Mouse (Mus musculus) cortical plate, adult 2 months (tissue): ENCODE data around the gene Cd7.

Source experiments
- CTCF ChIP-seq: fragments of 200-500 bp; IDR thresholded peaks from 2 replicates; pipeline ENCODE4 v1.5.1; 2011; ENCODE audit warnings: mild to moderate bottlenecking, control low read depth, low read length; ENCODE audit not compliant: insufficient read depth; ENCODE audit errors: extremely low read depth
- POLR2A ChIP-seq: fragments of 200-500 bp; IDR thresholded peaks from 2 replicates; pipeline ENCODE4 v1.6.1; 2011; ENCODE audit warnings: mild to moderate bottlenecking, low read length, control low read depth; ENCODE audit not compliant: insufficient read depth; ENCODE audit errors: extremely low read depth

DNA sequence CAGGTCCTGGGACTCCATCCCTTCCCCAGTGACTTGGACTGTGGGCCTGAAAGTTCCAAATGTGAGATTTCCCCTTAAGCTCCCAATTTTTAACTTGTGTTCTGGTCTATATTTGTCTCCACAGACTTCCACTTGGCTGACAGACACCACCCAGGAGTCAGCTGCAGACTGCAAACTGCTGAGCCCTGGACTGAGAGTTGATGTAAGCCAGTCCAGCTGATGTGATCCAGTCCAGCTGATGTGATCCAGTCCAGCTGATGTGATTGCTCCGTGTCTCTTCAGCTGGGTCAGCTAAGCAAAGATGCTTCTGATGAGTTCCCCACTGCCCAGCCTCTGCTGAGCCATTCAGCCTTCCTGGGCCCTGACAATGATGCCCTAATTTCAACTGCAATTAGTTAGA is 12.6 kb upstream of the Cd7 start:
- TF ChIP-seq CTCF (no peak), POLR2A (no peak)
